20 mouse cellular contexts compared by ENCODE assay signal in genomic region chr1:130734852-130735251, GRCm38 (mm10). TPM values are rescaled to one million over a fixed set of nuclear protein-coding genes. Genes with fewer than 3 reads are reported as not detected.
DNase-seq lines count a peak whose midpoint lies in the region; ATAC-seq and TF ChIP-seq lines count a peak whose summit lies in the region.
"Had no signal": no experiment of that assay in that cellular context is flagged by ENCODE, and none has a peak within 500 bp of the region (broad histone marks: within the 10 kb centered on the region; RNA-seq: fewer than 3 reads in every experiment).

No protein-coding gene starts in this region.

- TF ChIP-seq POLR2A in lung, adult 2 months (IDR thresholded peaks at IDR 0.05; ENCODE audit: borderline replicate concordance, extremely low read depth, low read depth, low read length) = 0 out of 2 replicates have a peak, but pooled peaks have one; percentile 3

- intact Hi-C loops in heart, postnatal 36 days (cut with DNase I) = no loop called here

- H3K9ac ChIP-seq in intestine, embryonic 16.5 days (ENCODE audit: low read depth, low read length) = peak overlapping the region; percentile 61
- H3K9ac ChIP-seq in stomach, embryonic 14.5 days (replicated peaks; ENCODE audit: low read depth, low read length) = peak overlapping the region; percentile 6; the same call in 1 of the 2 replicates
- H3K9ac ChIP-seq: hindbrain, embryonic 15.5 days; neural tube, embryonic 12.5 days had no signal

- DNase-seq in lung, adult 2 months = no peak
- DNase-seq in lung, postnatal 36 days = no peak
- no peak for DNase-seq in layer of hippocampus, adult 8-10 months (ENCODE audit: low spot score in 2 of 2)
- DNase-seq in heart, postnatal 36 days = no peak
- DNase-seq: cerebellum, adult 9-11 months; gastrocnemius, postnatal 10 days; thymus, postnatal 14 days had no signal

- H3K36me3 ChIP-seq in erythroblast, embryonic 14.5 days (ENCODE audit: control insufficient read depth) = peaks cover 73% of the 10 kb centered on the region
- H3K36me3 ChIP-seq in intestine, embryonic 16.5 days (ENCODE audit: control insufficient read depth, insufficient read depth, low read length) = no peaks in the 10 kb centered on the region
- no peaks in the 10 kb centered on the region for H3K36me3 ChIP-seq in stomach, embryonic 14.5 days (ENCODE audit: control insufficient read depth, insufficient read depth, low read length)
- H3K36me3 ChIP-seq: hindbrain, embryonic 15.5 days; neural tube, embryonic 12.5 days had no signal

- no peak for ATAC-seq in erythroblast, adult 5-6 weeks (replicated peaks; ENCODE audit: low FRiP score, poor library complexity, severe bottlenecking)
- ATAC-seq in intestine, embryonic 16.5 days = no peak
- no peak for ATAC-seq in stomach, embryonic 14.5 days (ENCODE audit: insufficient number of reproducible peaks, insufficient read depth, low FRiP score, low read depth)

- WGBS in lung, adult 2 months = 35% methylated on average over 8 of the region's 8 CpGs
- whole genome bisulfite sequencing in intestine, embryonic 16.5 days = 38% methylated on average over 8 of the region's 8 CpGs
- WGBS in stomach, embryonic 14.5 days = 38% methylated on average over 8 of the region's 8 CpGs

- H3K27me3 ChIP-seq in erythroblast, embryonic 14.5 days (ENCODE audit: control insufficient read depth) = no peaks in the 10 kb centered on the region
- no peaks in the 10 kb centered on the region for H3K27me3 ChIP-seq in intestine, embryonic 16.5 days (replicated peaks; ENCODE audit: control insufficient read depth, insufficient read depth, low read length)
- no peaks in the 10 kb centered on the region for H3K27me3 ChIP-seq in stomach, embryonic 14.5 days (ENCODE audit: control insufficient read depth, insufficient read depth, low read length)
- H3K27me3 ChIP-seq: hindbrain, embryonic 15.5 days; neural tube, embryonic 12.5 days had no signal

- TF ChIP-seq CTCF in lung, adult 2 months (IDR thresholded peaks at IDR 0.05; ENCODE audit: insufficient read depth, low read length) = no peak

- peak overlapping the region; percentile 70 for H3K4me3 ChIP-seq in erythroblast, embryonic 14.5 days (replicated peaks)
- H3K4me3 ChIP-seq in lung, adult 2 months (replicated peaks; ENCODE audit: extremely low read depth, low read depth, low read length) = peak overlapping the region; percentile 42
- H3K4me3 ChIP-seq in intestine, embryonic 16.5 days (ENCODE audit: low read length) = peak overlapping the region; percentile 50
- H3K4me3 ChIP-seq in stomach, embryonic 14.5 days (ENCODE audit: low read depth, low read length) = peak overlapping the region; percentile 9; the same call in 1 of the 2 replicates
- H3K4me3 ChIP-seq: hindbrain, embryonic 15.5 days; neural tube, embryonic 12.5 days had no signal

- H3K27ac ChIP-seq in intestine, embryonic 16.5 days (ENCODE audit: low read length) = peak overlapping the region; percentile 89
- peak overlapping the region; percentile 87 for H3K27ac ChIP-seq in stomach, embryonic 14.5 days (ENCODE audit: low read length)
- H3K27ac ChIP-seq: hindbrain, embryonic 15.5 days; neural tube, embryonic 12.5 days had no signal

- H3K4me2 ChIP-seq in intestine, embryonic 16.5 days (ENCODE audit: low read depth, low read length) = peak overlapping the region; percentile 53
- peak overlapping the region; percentile 32 for H3K4me2 ChIP-seq in stomach, embryonic 14.5 days (replicated peaks; ENCODE audit: low read depth, low read length)
- H3K4me2 ChIP-seq: hindbrain, embryonic 15.5 days; neural tube, embryonic 12.5 days had no signal

- H3K4me1 ChIP-seq in erythroblast, embryonic 14.5 days (ENCODE audit: control insufficient read depth) = peaks cover 98% of the 10 kb centered on the region
- no peaks in the 10 kb centered on the region for H3K4me1 ChIP-seq in lung, adult 2 months (ENCODE audit: control insufficient read depth, insufficient read depth, low read length)
- peaks cover 17% of the 10 kb centered on the region for H3K4me1 ChIP-seq in intestine, embryonic 16.5 days (ENCODE audit: control insufficient read depth, insufficient read depth, low read length)
- 0 out of 2 replicates have a peak, but pooled peaks cover 7% of the 10 kb centered on the region for H3K4me1 ChIP-seq in stomach, embryonic 14.5 days (ENCODE audit: control insufficient read depth, insufficient read depth, low read length)
- H3K4me1 ChIP-seq: hindbrain, embryonic 15.5 days; neural tube, embryonic 12.5 days had no signal

- no peaks in the 10 kb centered on the region for H3K9me3 ChIP-seq in erythroblast, embryonic 14.5 days (ENCODE audit: control insufficient read depth, low read length)
- H3K9me3 ChIP-seq in intestine, embryonic 16.5 days (ENCODE audit: control insufficient read depth, low read length) = no peaks in the 10 kb centered on the region
- no peaks in the 10 kb centered on the region for H3K9me3 ChIP-seq in stomach, embryonic 14.5 days (ENCODE audit: control insufficient read depth, low read depth, low read length)
- H3K9me3 ChIP-seq: hindbrain, embryonic 15.5 days; neural tube, embryonic 12.5 days had no signal

RNA-seq across cellular contexts. Expression of gene AA986860, which starts 3.1 kb away (rescaled TPM):
- 5.3 and 6.5 TPM in 2 replicates for polyA plus RNA-seq in erythroblast, embryonic 14.5 days (2012)
- 2.7 and 5.4 TPM in 2 replicates for total RNA-seq in erythroblast, adult 5-6 weeks (2015; ENCODE audit: low replicate concordance)
- total RNA-seq in erythroblast, adult 5-6 weeks (2017; ENCODE audit: low replicate concordance) = 1.4 and 2.5 TPM in 2 replicates
- polyA plus RNA-seq in lung, adult 2 months (2012; rRNA removed) = 25.6 and 35.4 TPM in 2 replicates
- 74.7 and 81.2 TPM in 2 replicates for polyA plus RNA-seq in intestine, embryonic 16.5 days (2015; fragmentation: Nextera tagmentation; extraction: Ambion mirVana)
- polyA plus RNA-seq in stomach, embryonic 14.5 days (2014; fragmentation: Nextera tagmentation; extraction: Ambion mirVana) = 28.6 and 28.7 TPM in 2 replicates
- total RNA-seq in layer of hippocampus, adult 8-10 months (2022) = 1 to 10 TPM; 1.4 to 2.2 (median 1.5) TPM
- under 1 TPM; 0.72 to 0.81 TPM for total RNA-seq in heart, postnatal 36 days (2021)

RNA-seq across cellular contexts. Expression of gene Pfkfb2, which starts 5.8 kb away (rescaled TPM):
- 0.28 and 0.32 TPM in 2 replicates for polyA plus RNA-seq in erythroblast, embryonic 14.5 days (2012)
- total RNA-seq in erythroblast, adult 5-6 weeks (2015; ENCODE audit: low replicate concordance) = 20.9 and 21.1 TPM in 2 replicates
- 51.3 and 55.4 TPM in 2 replicates for total RNA-seq in erythroblast, adult 5-6 weeks (2017; ENCODE audit: low replicate concordance)
- 16.7 and 23.7 TPM in 2 replicates for polyA plus RNA-seq in lung, adult 2 months (2012; rRNA removed)
- 12.1 and 12.4 TPM in 2 replicates for polyA plus RNA-seq in intestine, embryonic 16.5 days (2015; fragmentation: Nextera tagmentation; extraction: Ambion mirVana)
- 11.1 and 11.2 TPM in 2 replicates for polyA plus RNA-seq in stomach, embryonic 14.5 days (2014; fragmentation: Nextera tagmentation; extraction: Ambion mirVana)
- total RNA-seq in layer of hippocampus, adult 8-10 months (2022) = 10 to 100 TPM; 46.1 to 48.5 (median 48.2) TPM
- 10 to 100 TPM; 63.8 to 76.3 TPM for total RNA-seq in heart, postnatal 36 days (2021)

RNA-seq across cellular contexts. Expression of gene Yod1, which starts 17.7 kb away (rescaled TPM):
- polyA plus RNA-seq in erythroblast, embryonic 14.5 days (2012) = 0.54 and 0.58 TPM in 2 replicates
- total RNA-seq in erythroblast, adult 5-6 weeks (2015; ENCODE audit: low replicate concordance) = 75.7 and 84.2 TPM in 2 replicates
- 86.2 and 95.5 TPM in 2 replicates for total RNA-seq in erythroblast, adult 5-6 weeks (2017; ENCODE audit: low replicate concordance)
- polyA plus RNA-seq in lung, adult 2 months (2012; rRNA removed) = 2.2 and 3.1 TPM in 2 replicates
- polyA plus RNA-seq in intestine, embryonic 16.5 days (2015; fragmentation: Nextera tagmentation; extraction: Ambion mirVana) = 8.5 and 9.9 TPM in 2 replicates
- polyA plus RNA-seq in stomach, embryonic 14.5 days (2014; fragmentation: Nextera tagmentation; extraction: Ambion mirVana) = 11.9 and 12.0 TPM in 2 replicates
- total RNA-seq in layer of hippocampus, adult 8-10 months (2022) = 10 to 100 TPM; 15.4 to 19.2 (median 17.2) TPM
- total RNA-seq in heart, postnatal 36 days (2021) = 1 to 10 TPM; 3.8 to 5.0 TPM

RNA-seq across cellular contexts. Expression of gene Gm29427, which starts 19.3 kb away (rescaled TPM):
- polyA plus RNA-seq in erythroblast, embryonic 14.5 days (2012) = not detected in 2 replicates
- total RNA-seq in erythroblast, adult 5-6 weeks (2015; ENCODE audit: low replicate concordance) = not detected in 2 replicates
- total RNA-seq in erythroblast, adult 5-6 weeks (2017; ENCODE audit: low replicate concordance) = not detected in 2 replicates
- polyA plus RNA-seq in lung, adult 2 months (2012; rRNA removed) = 0.10 TPM in 1 of 2 replicates, not detected in the other
- polyA plus RNA-seq in intestine, embryonic 16.5 days (2015; fragmentation: Nextera tagmentation; extraction: Ambion mirVana) = 0.07 TPM in 1 of 2 replicates, not detected in the other
- polyA plus RNA-seq in stomach, embryonic 14.5 days (2014; fragmentation: Nextera tagmentation; extraction: Ambion mirVana) = not detected in 2 replicates
- under 1 TPM in 1 of 4 experiments, not detected in 3; 0.29 TPM for total RNA-seq in layer of hippocampus, adult 8-10 months (2022)
- under 1 TPM in 1 of 2 experiments, not detected in 1; 0.43 TPM for total RNA-seq in heart, postnatal 36 days (2021)
- total RNA-seq: gastrocnemius, postnatal 10 days; heart, adult 8-10 months; layer of hippocampus, adult 18-20 months; left cerebral cortex, adult 18-20 months; megakaryocyte, adult 5-6 weeks; midbrain, postnatal 0 days had no signal
- polyA plus RNA-seq: heart, postnatal 0 days; hindbrain, embryonic 15.5 days; limb, embryonic 11.5 days; midbrain, postnatal 0 days; neural tube, embryonic 12.5 days had no signal

Comparison
In these comparisons a context has a peak if more than half of its experiments do, and no peak if none do; other contexts are left out.
1. H3K4me3 ChIP-seq: peak in every context shown above with its lines; median percentile 70 in erythroblast, embryonic 14.5 days; 50 in intestine, embryonic 16.5 days; 42 in lung, adult 2 months; 9 in stomach, embryonic 14.5 days.